In genomic region chr13:114992260-114993014, GRCm38 (mm10) we compare ENCODE assay signal across 11 mouse cellular contexts.
DNase-seq lines count a peak whose midpoint lies in the region; ATAC-seq and TF ChIP-seq lines count a peak whose summit lies in the region.
"Had no signal": no experiment of that assay in that cellular context is flagged by ENCODE, and none has a peak within 500 bp of the region (broad histone marks: within the 10 kb centered on the region; RNA-seq: fewer than 3 reads in every experiment).

No protein-coding gene starts in this region.

- H3K36me3 ChIP-seq in forebrain, embryonic 10.5 days (replicated peaks), result no peaks in the 10 kb centered on the region
- no peaks in the 10 kb centered on the region for H3K36me3 ChIP-seq in neural tube, embryonic 13.5 days

- ATAC-seq in neural tube, embryonic 13.5 days (ENCODE audit: low read depth), result peak; percentile 91
- ATAC-seq in monocyte, adult 5-6 weeks (replicated peaks; ENCODE audit: insufficient number of reproducible peaks, low FRiP score, low TSS enrichment, poor library complexity, severe bottlenecking), result no peak

- peak overlapping the region; percentile 36 for H3K4me2 ChIP-seq in neural tube, embryonic 13.5 days
- H3K4me2 ChIP-seq: heart, embryonic 12.5 days had no signal

- TF ChIP-seq CTCF in layer of hippocampus, adult 2 months (conservative IDR thresholded peaks at IDR 0.05), result no peak

- no peak overlapping the region for H3K9ac ChIP-seq in neural tube, embryonic 13.5 days
- H3K9ac ChIP-seq: heart, embryonic 12.5 days had no signal

- H3K9me3 ChIP-seq in forebrain, embryonic 10.5 days, result no peaks in the 10 kb centered on the region
- no peaks in the 10 kb centered on the region for H3K9me3 ChIP-seq in neural tube, embryonic 13.5 days
- H3K9me3 ChIP-seq: heart, embryonic 12.5 days had no signal

- no peaks in the 10 kb centered on the region for H3K27me3 ChIP-seq in forebrain, embryonic 10.5 days (ENCODE audit: poor library complexity, severe bottlenecking)
- H3K27me3 ChIP-seq in neural tube, embryonic 13.5 days, result no peaks in the 10 kb centered on the region
- H3K27me3 ChIP-seq: heart, embryonic 12.5 days had no signal

- peak overlapping the region; percentile 40 for H3K27ac ChIP-seq in layer of hippocampus, adult 2 months
- H3K27ac ChIP-seq in forebrain, embryonic 10.5 days, result peak overlapping the region; percentile 82
- H3K27ac ChIP-seq in neural tube, embryonic 13.5 days (replicated peaks), result peak overlapping the region; percentile 76

- peaks cover 23% of the 10 kb centered on the region for H3K4me1 ChIP-seq in forebrain, embryonic 10.5 days
- H3K4me1 ChIP-seq in neural tube, embryonic 13.5 days (replicated peaks), result peaks cover 16% of the 10 kb centered on the region

- peak overlapping the region; percentile 10; the same call in 1 of the 2 replicates for H3K4me3 ChIP-seq in layer of hippocampus, adult 2 months
- H3K4me3 ChIP-seq in forebrain, embryonic 10.5 days, result peak overlapping the region; percentile 6; the same call in 1 of the 2 replicates
- H3K4me3 ChIP-seq in neural tube, embryonic 13.5 days, result no peak overlapping the region
- H3K4me3 ChIP-seq: heart, embryonic 12.5 days had no signal

- 28% methylated on average over 14 of the region's 14 CpGs for WGBS in forebrain, embryonic 10.5 days
- 17% methylated on average over 14 of the region's 14 CpGs for WGBS in neural tube, embryonic 13.5 days

- DNase-seq in layer of hippocampus, adult 2 months (ENCODE audit: low spot score in 2 of 2), result peak; percentile 13 to 17
- DNase-seq in layer of hippocampus, postnatal 36 days, result no peak
- DNase-seq in forebrain, embryonic 10.5 days (ENCODE audit: extremely low spot score, low spot score), result peak; percentile 31
- DNase-seq in hindlimb bud, embryonic 11.5 days (ENCODE audit: extremely low spot score, low read depth, low spot score), result peak; percentile 26
- DNase-seq in urinary bladder, adult 18-20 months (ENCODE audit: low spot score in 2 of 2), result no peak
- no peak for DNase-seq in adrenal gland, postnatal 4 days (ENCODE audit: low spot score in 2 of 2)
- DNase-seq: kidney, adult 18-20 months; lung, adult 2 months had no signal

Comparison
In these comparisons a context has a peak if more than half of its experiments do, and no peak if none do; other contexts are left out.
1. DNase-seq: peak in layer of hippocampus, adult 2 months (2 of 2), forebrain, embryonic 10.5 days (single experiment) and hindlimb bud, embryonic 11.5 days (single experiment); none in layer of hippocampus, postnatal 36 days (0 of 2), urinary bladder, adult 18-20 months (0 of 2) and adrenal gland, postnatal 4 days (0 of 2).
2. Peak in every context shown above with its lines, with median percentiles within 50 percentile points of each other: H3K27ac ChIP-seq.